Mouse (Mus musculus) MEL (cell line): ENCODE data around the gene Tnik. TPM values are rescaled to one million over a fixed set of nuclear protein-coding genes. Genes with fewer than 3 reads are reported as not detected.

Source experiments
- DNase-seq: peaks from one replicate; pipeline ENCODE4 v3.0.0; 2011; ENCODE audit warnings: low read depth, low spot score
- H3K27ac ChIP-seq: 2 replicates; pipeline ENCODE4 v1.5.1; 2012; ENCODE audit warnings: low read depth, mild to moderate bottlenecking, control low read depth, low read length, moderate library complexity; ENCODE audit not compliant: control insufficient read depth
- H3K27me3 ChIP-seq, 2 experiments: fragments of 150-350 bp in 1 of 2; sonication (generic) in 1 of 2; 2 replicates each; pipeline ENCODE4 v1.6.1; 2012; ENCODE audit warnings: low read length in 2 of 2, mild to moderate bottlenecking in 2 of 2, improper control_type of control experiment in 1 of 2, moderate library complexity in 1 of 2; ENCODE audit not compliant: insufficient read depth in 2 of 2, control insufficient read depth in 1 of 2
- H3K36me3 ChIP-seq, 2 experiments: 2 replicates each; pipeline ENCODE4 v1.6.1; 2012 to 2014; ENCODE audit warnings: low read length in 2 of 2, improper control_type of control experiment in 1 of 2, inconsistent platforms in 1 of 2, mild to moderate bottlenecking in 1 of 2; ENCODE audit not compliant: insufficient read depth in 2 of 2, control insufficient read depth in 1 of 2
- H3K4me1 ChIP-seq, 2 experiments: fragments of 150-350 bp in 1 of 2; sonication (generic) in 1 of 2; 2 replicates each; pipeline ENCODE4 v1.6.1; 2012; ENCODE audit warnings: low read length in 2 of 2, improper control_type of control experiment in 1 of 2, mild to moderate bottlenecking in 1 of 2; ENCODE audit not compliant: insufficient read depth in 2 of 2, control insufficient read depth in 1 of 2
- H3K4me3 ChIP-seq, 2 experiments: fragments of 150-350 bp in 1 of 2; sonication (generic) in 1 of 2; 2 replicates each; pipeline ENCODE4 v1.5.1; 2012; ENCODE audit warnings: low read depth in 2 of 2, low read length in 2 of 2, mild to moderate bottlenecking in 2 of 2, moderate library complexity in 2 of 2, control low read depth in 1 of 2, improper control_type of control experiment in 1 of 2; ENCODE audit not compliant: control insufficient read depth in 1 of 2, insufficient read depth in 1 of 2
- H3K79me2 ChIP-seq: 2 replicates; pipeline ENCODE4 v1.6.1; 2012; ENCODE audit warnings: mild to moderate bottlenecking, low read length, moderate library complexity; ENCODE audit not compliant: control insufficient read depth, poor library complexity, insufficient read depth
- H3K9ac ChIP-seq: 2 replicates; pipeline ENCODE4 v1.6.1; 2012; ENCODE audit warnings: low read depth, mild to moderate bottlenecking, control low read depth, low read length, moderate library complexity; ENCODE audit not compliant: control insufficient read depth, poor library complexity, severe bottlenecking
- H3K9me3 ChIP-seq: fragments of 150-350 bp; sonication (generic); replicated peaks from 2 replicates; pipeline ENCODE4 v1.6.1; 2012; ENCODE audit warnings: mild to moderate bottlenecking, low read length, improper control_type of control experiment, moderate library complexity; ENCODE audit not compliant: insufficient read depth
- CHD1 ChIP-seq: IDR thresholded peaks from 2 replicates; pipeline ENCODE4 v1.6.1; 2012; ENCODE audit warnings: low read depth, mild to moderate bottlenecking, inconsistent platforms, low read length, improper control_type of control experiment
- CHD2 ChIP-seq: IDR thresholded peaks from 2 replicates; pipeline ENCODE4 v1.6.1; 2011; ENCODE audit warnings: low read length, improper control_type of control experiment
- CTCF ChIP-seq, 3 experiments: IDR thresholded peaks in 2 of 3; conservative IDR thresholded peaks in 1 of 3; 2 replicates each; pipeline ENCODE4 v1.5.1; 2011 to 2012; ENCODE audit warnings: low read length in 3 of 3, low read depth in 2 of 3, mild to moderate bottlenecking in 2 of 3, improper control_type of control experiment in 1 of 3, inconsistent platforms in 1 of 3, mixed read lengths in 1 of 3, moderate library complexity in 1 of 3; ENCODE audit not compliant: control insufficient read depth in 1 of 3, insufficient read depth in 1 of 3, poor library complexity in 1 of 3, severe bottlenecking in 1 of 3
- E2F4 ChIP-seq: IDR thresholded peaks from 2 replicates; pipeline ENCODE4 v1.6.1; 2011; ENCODE audit warnings: low read depth, low read length, improper control_type of control experiment, borderline replicate concordance
- ELF1 ChIP-seq: IDR thresholded peaks from 2 replicates; pipeline ENCODE4 v1.6.1; 2014; ENCODE audit warnings: low read depth, mild to moderate bottlenecking, inconsistent platforms, low read length, improper control_type of control experiment, moderate library complexity
- HCFC1 ChIP-seq: IDR thresholded peaks from 2 replicates; pipeline ENCODE4 v1.6.1; 2012; ENCODE audit warnings: low read depth, mild to moderate bottlenecking, inconsistent platforms, low read length, improper control_type of control experiment, moderate library complexity
- MAFK ChIP-seq: IDR thresholded peaks from 2 replicates; pipeline ENCODE4 v1.6.1; 2011; ENCODE audit warnings: low read depth, mild to moderate bottlenecking, low read length, improper control_type of control experiment, borderline replicate concordance
- MAZ ChIP-seq: IDR thresholded peaks from 2 replicates; pipeline ENCODE4 v1.6.1; 2012; ENCODE audit warnings: low read depth, mild to moderate bottlenecking, inconsistent platforms, low read length, improper control_type of control experiment
- MXI1 ChIP-seq: IDR thresholded peaks from 2 replicates; pipeline ENCODE4 v1.6.1; 2011; ENCODE audit warnings: mild to moderate bottlenecking, low read depth, low read length, improper control_type of control experiment
- MYB ChIP-seq: IDR thresholded peaks from 2 replicates; pipeline ENCODE4 v1.6.1; 2011; ENCODE audit warnings: mild to moderate bottlenecking, low read depth, low read length, improper control_type of control experiment
- MYC ChIP-seq: IDR thresholded peaks from 2 replicates; pipeline ENCODE4 v1.6.1; 2011; ENCODE audit warnings: low read depth, mild to moderate bottlenecking, low read length, improper control_type of control experiment, moderate library complexity
- POLR2A ChIP-seq, 2 experiments: IDR thresholded peaks; 2 replicates each; pipeline ENCODE4 v1.6.1; 2011 to 2012; ENCODE audit warnings: low read length in 2 of 2, mild to moderate bottlenecking in 2 of 2, control low read depth in 1 of 2, improper control_type of control experiment in 1 of 2, low read depth in 1 of 2, moderate library complexity in 1 of 2; ENCODE audit not compliant: control insufficient read depth in 1 of 2, insufficient read depth in 1 of 2, poor library complexity in 1 of 2
- POLR2AphosphoS5 ChIP-seq: IDR thresholded peaks from 2 replicates; pipeline ENCODE4 v1.6.1; 2012; ENCODE audit warnings: low read depth, borderline replicate concordance, mild to moderate bottlenecking, inconsistent platforms, low read length, moderate library complexity, mixed read lengths
- RAD21 ChIP-seq: IDR thresholded peaks from 2 replicates; pipeline ENCODE4 v1.6.1; 2011; ENCODE audit warnings: mild to moderate bottlenecking, low read depth, low read length, improper control_type of control experiment
- SIN3A ChIP-seq: IDR thresholded peaks from 2 replicates; pipeline ENCODE4 v1.6.1; 2012; ENCODE audit warnings: low read length, improper control_type of control experiment, inconsistent platforms
- SMC3 ChIP-seq: IDR thresholded peaks from 2 replicates; pipeline ENCODE4 v1.6.1; 2011; ENCODE audit warnings: low read depth, low read length, improper control_type of control experiment
- TBP ChIP-seq: IDR thresholded peaks from 2 replicates; pipeline ENCODE4 v1.8.0; 2011; ENCODE audit warnings: low read depth, low read length, improper control_type of control experiment
- TCF12 ChIP-seq: IDR thresholded peaks from 2 replicates; pipeline ENCODE4 v1.6.1; 2014; ENCODE audit warnings: low read depth, mild to moderate bottlenecking, inconsistent platforms, low read length, improper control_type of control experiment, moderate library complexity
- UBTF ChIP-seq: IDR thresholded peaks from 2 replicates; pipeline ENCODE4 v1.6.1; 2012; ENCODE audit warnings: low read depth, mild to moderate bottlenecking, inconsistent platforms, low read length, improper control_type of control experiment, moderate library complexity, borderline replicate concordance; ENCODE audit not compliant: insufficient read depth
- ZC3H11A ChIP-seq: IDR thresholded peaks from 2 replicates; pipeline ENCODE4 v1.6.1; 2012; ENCODE audit warnings: low read depth, mild to moderate bottlenecking, inconsistent platforms, low read length, improper control_type of control experiment
- polyA plus RNA-seq, 2 experiments: library from polyadenylated mRNA; stranded (reverse) in 1 of 2; unstranded in 1 of 2; fragments of >175 nt in 1 of 2; fragments of >200 nt in 1 of 2; gene quantifications; 2 replicates each; pipeline versions ENCODE4 v1.2.1 to v1.2.4; 2012; ENCODE audit warnings: low replicate concordance in 2 of 2, low read depth in 1 of 2; ENCODE audit not compliant: insufficient read length in 2 of 2, insufficient read depth in 1 of 2, missing spikeins in 1 of 2
- total RNA-seq: library from RNA; depleted of rRNA; stranded (reverse); fragments of 300-350 nt; gene quantifications from 2 replicates; pipeline ENCODE4 v1.2.3, GENCODE M21; 2012

Gene Tnik
- total and polyA plus RNA-seq, 3 experiments: 9.9 to 78.4 (median 13.6) TPM

DNA sequence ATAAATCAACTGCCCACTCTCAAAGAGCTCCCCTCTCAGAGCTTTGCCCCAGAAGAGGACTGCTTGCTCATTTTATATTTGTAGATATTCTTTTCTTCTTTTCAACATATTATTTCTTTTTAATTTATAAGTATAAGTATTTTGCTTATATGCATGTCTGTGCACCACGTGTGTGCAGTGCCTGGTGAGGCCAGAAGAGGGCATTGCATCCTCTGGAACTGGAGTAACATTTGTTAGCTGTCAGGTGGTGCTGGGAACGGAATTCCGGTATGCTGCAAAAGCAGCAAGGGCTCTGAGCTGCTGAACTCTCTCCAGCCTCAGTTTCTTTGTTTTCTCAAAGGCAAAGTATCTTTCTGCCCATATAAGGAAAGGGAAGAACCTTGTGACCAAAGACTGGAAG, 125.5 kb downstream of the Tnik start:
- TF ChIP-seq RAD21 (no peak), TCF12 (no peak), CTCF (IDR thresholded peaks at IDR 0.05 in 2 of 3, conservative IDR thresholded peaks at IDR 0.05 in 1 of 3; ENCODE audit: control insufficient read depth in 1 of 3, insufficient read depth in 1 of 3, low read depth in 2 of 3, low read length in 3 of 3, poor library complexity in 1 of 3, severe bottlenecking in 1 of 3) (0 out of 6 replicates have a peak, but pooled peaks of 1 of the 3 experiments have one; percentile 11), TBP (no peak), ZC3H11A (no peak), HCFC1 (no peak), SMC3 (no peak)
- Histone ChIP-seq H3K4me3 (no peak overlapping the region), H3K27ac (no peak overlapping the region), H3K9me3 (no peaks in the 10 kb centered on the region), H3K27me3 (no peaks in the 10 kb centered on the region), H3K36me3 (no peaks in the 10 kb centered on the region), H3K4me1 (no peaks in the 10 kb centered on the region), H3K79me2 (no peaks in the 10 kb centered on the region), H3K9ac (no peak overlapping the region)
- DNase-seq: no peak

DNA sequence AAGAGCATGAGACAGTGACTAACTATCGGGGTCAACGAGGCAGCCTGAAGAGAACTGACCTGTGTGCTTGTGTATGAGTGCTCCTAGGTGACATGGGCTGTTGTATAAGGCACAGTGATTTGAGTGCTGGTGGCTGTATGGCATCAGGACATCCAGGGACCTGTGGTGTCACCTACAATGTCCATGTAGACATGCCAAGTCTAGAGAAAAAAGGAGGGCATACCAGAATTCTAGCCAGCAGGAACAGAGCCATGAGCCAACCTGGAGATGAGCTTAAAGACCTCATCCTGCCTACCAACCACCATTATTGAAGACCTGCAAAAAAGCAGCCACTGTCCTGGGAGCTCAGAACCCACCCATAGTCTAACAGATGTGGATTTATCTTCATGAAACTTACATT, 127.2 kb downstream of the Tnik start:
- Histone ChIP-seq H3K27me3 (no peaks in the 10 kb centered on the region), H3K9me3 (no peaks in the 10 kb centered on the region), H3K27ac (no peak overlapping the region), H3K4me3 (no peak overlapping the region), H3K4me1 (no peaks in the 10 kb centered on the region), H3K9ac (no peak overlapping the region), H3K79me2 (no peaks in the 10 kb centered on the region), H3K36me3 (no peaks in the 10 kb centered on the region)
- TF ChIP-seq MAZ: no peak
- no peak for TF ChIP-seq TBP
- no peak for TF ChIP-seq SIN3A
- TF ChIP-seq HCFC1: no peak
- no peak for TF ChIP-seq E2F4
- no peak for TF ChIP-seq RAD21
- no peak for TF ChIP-seq CTCF (IDR thresholded peaks at IDR 0.05 in 2 of 3, conservative IDR thresholded peaks at IDR 0.05 in 1 of 3; ENCODE audit: control insufficient read depth in 1 of 3, insufficient read depth in 1 of 3, low read depth in 2 of 3, low read length in 3 of 3, poor library complexity in 1 of 3, severe bottlenecking in 1 of 3)
- TF ChIP-seq ELF1: no peak
- TF ChIP-seq CHD1: no peak
- no peak for TF ChIP-seq UBTF
- no peak for TF ChIP-seq MYC
- no peak for TF ChIP-seq CHD2
- TF ChIP-seq POLR2A (IDR thresholded peaks at IDR 0.05; ENCODE audit: control insufficient read depth in 1 of 2, insufficient read depth in 1 of 2, low read depth in 1 of 2, low read length in 2 of 2, poor library complexity in 1 of 2): no peak
- no peak for TF ChIP-seq ZC3H11A
- no peak for TF ChIP-seq MAFK
- no peak for TF ChIP-seq MXI1
- no peak for TF ChIP-seq POLR2AphosphoS5
- TF ChIP-seq MYB: no peak
- TF ChIP-seq SMC3: no peak
- DNase-seq: no peak
